Mouse (Mus musculus) left cerebral cortex, postnatal 4 days (tissue): Measurements from ENCODE around the gene Ccdc124. TPM values are rescaled to one million over a fixed set of nuclear protein-coding genes. Genes with fewer than 3 reads are reported as not detected.

ENCODE experiments used
- DNase-seq: peaks from one replicate; pipeline ENCODE4 v3.0.0-alpha.2; 2022
- intact Hi-C: fragments of 180-260 bp; cut with DNase I; formaldehyde crosslinking; loops from one replicate; pipeline ENCODE4 v1.15.1; 2025
- total RNA-seq, 2 experiments: library from RNA; stranded (reverse); gene quantifications; 2 replicates each; pipeline ENCODE4 v1.2.3; 2021

Ccdc124 gene
- total RNA-seq, 2 experiments from 2014 or later: 86.2 to 89.3 TPM

- no peak for DNase-seq
- intact Hi-C loops: no loop called here
These were observed 932 bp downstream of the Ccdc124 start for GRCm38 (mm10) chr8:70872643-70873363.

GRCm38 (mm10) chr8:70871195-70871807, 2.4 kb downstream of the Ccdc124 start:
- DNase-seq: no peak
- intact Hi-C loops: no loop called here

GRCm38 (mm10) chr8:70869601-70870041, 4.1 kb downstream of the Ccdc124 start:
- intact Hi-C loops: no loop called here
- peak; percentile 81 for DNase-seq

GRCm38 (mm10) chr8:70869199-70869571, 4.5 kb downstream of the Ccdc124 start:
- no peak for DNase-seq
- intact Hi-C loops: no loop called here

GRCm38 (mm10) chr8:70868559-70869198, 5.1 kb downstream of the Ccdc124 start:
- DNase-seq: no peak

GRCm38 (mm10) chr8:70866566-70866965, 7.2 kb downstream of the Ccdc124 start:
- intact Hi-C loops: no loop called here
- no peak for DNase-seq

More at GRCm38 (mm10) chr8:70868559-70869198, 5.1 kb downstream of the Ccdc124 start:
- intact Hi-C loops: no loop called here

GRCm38 (mm10) chr8:70866001-70866520, 7.7 kb downstream of the Ccdc124 start:
- intact Hi-C loops: no loop called here

GRCm38 (mm10) chr8:70865350-70866000, 8.3 kb downstream of the Ccdc124 start:
- intact Hi-C loops: no loop called here
- peak; percentile 100 for DNase-seq

More at GRCm38 (mm10) chr8:70866001-70866520, 7.7 kb downstream of the Ccdc124 start:
- DNase-seq: no peak

- intact Hi-C loops: no loop called here
- no peak for DNase-seq
These were observed 9.0 kb downstream of the Ccdc124 start for GRCm38 (mm10) chr8:70864712-70865221.

GRCm38 (mm10) chr8:70863956-70864711, 9.6 kb downstream of the Ccdc124 start:
- intact Hi-C loops: no loop called here
- DNase-seq: no peak

- no peak for DNase-seq
- intact Hi-C loops: no loop called here
These were observed 10.7 kb downstream of the Ccdc124 start, which contains the start of gene Kcnn1 for GRCm38 (mm10) chr8:70862824-70863641. Gene Kcnn1, minus strand, starts transcription at chr8:70863258.

GRCm38 (mm10) chr8:70857516-70857915, 16.2 kb downstream of the Ccdc124 start:
- intact Hi-C loops: no loop called here
- DNase-seq: no peak

- intact Hi-C loops: no loop called here
- DNase-seq: peak; percentile 67
These were observed 17.1 kb downstream of the Ccdc124 start for GRCm38 (mm10) chr8:70856541-70857197.

GRCm38 (mm10) chr8:70856028-70856427, 17.7 kb downstream of the Ccdc124 start:
- intact Hi-C loops: no loop called here
- no peak for DNase-seq

- intact Hi-C loops: no loop called here
- DNase-seq: no peak
These were observed 19.9 kb downstream of the Ccdc124 start for GRCm38 (mm10) chr8:70853863-70854262.

- intact Hi-C loops: no loop called here
- no peak for DNase-seq
These were observed 21.0 kb downstream of the Ccdc124 start for GRCm38 (mm10) chr8:70852595-70853231.

- DNase-seq: no peak
- intact Hi-C loops: no loop called here
These were observed 21.9 kb downstream of the Ccdc124 start for GRCm38 (mm10) chr8:70851837-70852236.

GRCm38 (mm10) chr8:70850947-70851346, 22.8 kb downstream of the Ccdc124 start:
- DNase-seq: no peak
- intact Hi-C loops: no loop called here
